Mouse (Mus musculus) layer of hippocampus, adult 9-11 months (tissue): ENCODE results near the gene Cyp2d22.
"Not testable (repeated sequence)": the region's sequence is repeated elsewhere in the genome, so short reads cannot be mapped to it uniquely, and the experiment has no call there.

Source experiments
- DNase-seq: peaks from one replicate; pipeline ENCODE4 v3.0.0; 2022

The Cyp2d22 gene

DNA sequence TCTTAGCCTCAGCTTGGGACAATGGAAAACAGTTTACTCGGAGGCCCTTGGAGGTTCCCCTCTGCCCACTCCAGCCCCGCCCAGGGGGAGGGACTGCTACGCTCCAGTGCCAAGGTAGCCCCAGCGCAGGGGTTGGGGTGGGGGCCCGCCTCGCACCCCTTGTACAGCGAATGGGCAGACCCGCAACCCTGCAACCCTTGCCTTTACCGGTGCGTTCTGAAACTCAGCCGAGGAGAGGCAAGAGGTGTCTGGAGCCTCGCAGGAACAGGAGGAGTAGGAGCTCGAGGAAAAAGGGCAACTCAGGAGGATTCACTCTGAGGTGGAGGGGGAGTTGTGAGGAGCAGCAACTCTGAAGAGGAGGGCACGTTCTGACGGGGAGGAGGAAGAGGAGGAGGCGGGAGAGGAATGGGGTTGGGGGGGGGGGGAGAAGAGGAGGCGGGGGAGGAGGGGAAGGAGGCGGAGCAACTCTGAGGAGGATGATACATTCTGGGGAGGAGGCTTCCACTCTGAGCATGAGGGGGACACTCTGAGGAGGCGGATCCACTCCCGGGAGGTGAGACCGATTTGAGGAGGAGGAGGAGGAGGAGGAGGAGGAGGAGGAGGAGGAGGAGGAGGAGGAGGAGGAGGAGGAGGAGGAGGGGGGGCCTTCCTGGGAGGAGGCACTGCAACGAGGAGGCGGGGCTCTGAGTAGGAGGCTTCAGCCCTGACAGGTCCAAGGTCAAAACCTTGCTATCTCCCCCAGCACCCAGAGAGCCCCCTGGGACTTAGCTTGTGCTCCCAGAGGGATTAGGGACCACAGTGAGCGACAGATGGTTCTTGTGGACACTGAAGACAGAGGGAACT is at the start of gene Cyp2d22:
TSS of gene Cyp2d22 (minus strand) at position 390 of the 843 bp plus-strand sequence.
- DNase-seq = no peak

DNA sequence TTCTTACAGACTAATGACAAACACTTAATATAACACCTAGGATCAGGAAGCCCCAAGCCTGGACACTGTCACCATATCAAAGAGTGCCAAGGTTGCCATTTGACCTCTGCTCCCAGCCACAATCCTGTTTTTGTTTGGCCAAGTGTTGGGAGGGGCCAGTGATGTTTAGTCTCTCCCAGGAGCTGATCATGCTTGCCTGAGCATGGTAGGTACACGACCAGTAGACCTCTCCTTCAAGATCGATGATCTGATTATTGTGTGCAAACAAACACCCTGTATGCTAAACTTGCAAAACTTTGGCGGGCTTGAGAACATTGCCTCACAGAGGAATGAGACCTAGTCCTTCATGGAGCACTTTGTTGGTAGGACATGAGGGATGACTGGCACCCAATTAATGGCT is 43.4 kb upstream of the Cyp2d22 start:
- no peak for DNase-seq

DNA sequence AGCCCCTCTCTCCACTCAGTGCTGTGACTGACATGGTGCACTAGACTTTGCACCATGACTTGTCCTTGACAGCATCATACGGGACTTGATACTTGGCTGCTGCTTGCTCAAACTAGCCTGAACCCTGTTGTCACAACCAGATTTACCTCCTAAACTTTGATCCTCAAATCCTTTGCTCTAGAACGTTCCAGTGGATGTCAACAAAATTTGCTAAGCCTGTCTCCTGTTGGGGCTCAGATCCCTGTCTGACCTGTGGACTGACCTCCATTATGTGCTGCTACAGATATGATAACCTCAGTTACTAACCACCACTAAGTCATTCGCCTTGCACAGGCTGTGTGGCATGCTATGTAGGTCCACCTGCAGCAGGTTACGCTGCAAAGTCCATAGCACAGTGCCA is 42.9 kb upstream of the Cyp2d22 start:
- DNase-seq = no peak

DNA sequence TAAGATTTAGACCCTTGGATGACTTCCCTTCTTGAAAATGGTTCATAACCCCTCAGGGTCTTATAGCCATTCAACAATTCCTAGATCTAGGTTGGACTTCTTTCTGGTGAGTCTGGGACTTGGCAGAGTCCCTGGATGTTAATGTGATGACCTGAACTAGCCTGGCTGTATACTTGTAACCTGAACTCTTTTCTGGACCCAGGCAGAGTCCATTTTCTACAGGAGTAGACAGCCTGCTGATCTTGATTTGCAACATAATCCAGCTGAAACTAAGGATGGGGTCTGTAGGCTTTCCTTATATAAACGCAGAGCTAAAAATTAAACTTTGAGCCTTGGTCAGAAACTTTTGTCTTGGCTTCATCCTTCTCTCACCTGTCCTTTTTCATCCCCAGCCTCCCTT is 38.6 kb upstream of the Cyp2d22 start:
- DNase-seq = no peak

DNA sequence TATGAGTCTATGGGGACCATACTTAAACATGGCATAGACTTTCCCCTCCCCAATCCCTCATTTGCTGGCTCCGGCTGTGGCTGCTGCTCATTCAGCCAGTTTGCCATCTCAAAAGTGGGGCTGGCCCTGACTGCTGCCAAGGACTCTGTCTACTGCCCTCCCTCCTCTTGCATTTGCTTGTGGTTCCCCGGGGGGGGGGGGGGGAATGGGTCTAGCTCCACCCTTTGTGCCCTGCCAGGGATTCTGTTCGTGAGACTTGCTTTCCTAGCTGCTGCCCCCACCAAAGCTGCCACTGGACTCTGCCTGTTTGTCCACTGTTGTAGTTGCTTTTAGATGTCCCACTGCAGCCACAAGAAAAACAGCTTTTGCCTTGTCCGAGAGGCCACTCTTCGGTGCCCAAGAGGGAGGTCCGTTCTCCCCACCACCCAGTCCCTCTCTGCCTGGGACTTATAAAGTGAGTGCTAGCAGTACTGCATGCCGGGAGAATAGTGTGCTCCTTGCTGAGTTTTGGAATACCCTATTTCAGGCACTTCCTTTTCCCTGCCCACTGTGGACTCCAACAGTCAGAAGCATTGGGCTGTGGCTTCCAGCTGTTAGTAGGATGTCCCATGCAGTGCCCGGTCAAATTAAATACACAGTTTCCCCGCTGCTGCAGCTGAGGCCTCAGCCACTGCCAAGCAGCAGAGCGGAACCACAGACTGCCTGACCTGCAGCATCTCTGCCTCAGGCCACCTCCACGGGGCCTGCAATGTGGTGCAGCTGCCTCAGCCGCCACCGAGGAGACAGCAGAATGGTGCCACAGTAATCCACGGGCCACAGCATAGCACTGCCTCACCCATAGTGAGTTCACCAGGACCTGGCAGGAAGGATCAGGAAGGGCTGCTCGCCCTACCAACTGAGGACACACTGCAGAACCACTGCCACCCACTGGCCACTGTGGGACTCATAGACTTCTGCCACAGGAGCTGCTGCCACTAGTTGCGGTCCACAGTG is 37.0 kb upstream of the Cyp2d22 start:
- peak; percentile 91 for DNase-seq

DNA sequence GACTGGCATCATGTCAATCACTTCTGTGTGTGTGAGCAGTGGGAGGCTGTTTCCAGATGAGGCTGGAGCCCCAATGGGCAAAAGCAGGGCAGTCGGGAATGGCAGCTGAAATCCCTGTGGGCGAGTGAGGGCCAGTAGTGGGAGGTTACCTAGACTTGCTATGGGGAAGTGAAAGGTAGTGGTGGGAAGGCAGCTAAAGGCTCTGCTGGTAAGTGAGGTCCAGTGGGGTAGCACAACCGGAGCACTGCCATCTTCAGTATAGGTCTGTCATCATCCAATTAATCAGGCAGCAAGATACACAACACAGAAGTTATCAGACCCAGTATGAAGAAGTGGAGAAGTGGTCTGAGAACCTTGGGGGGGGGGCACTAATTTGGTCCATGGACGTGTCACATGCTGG is 27.5 kb upstream of the Cyp2d22 start:
- no peak for DNase-seq

GRCm38 (mm10) chr15:82406981-82407380 is 26.9 kb upstream of the Cyp2d22 start, which contains the start of gene Cyp2d10:
TSS of gene Cyp2d10 (minus strand) at chr15:82407195.
- no peak for DNase-seq

- no peak for DNase-seq
Observed at GRCm38 (mm10) chr15:82404163-82404562, 24.1 kb upstream of the Cyp2d22 start.

DNA sequence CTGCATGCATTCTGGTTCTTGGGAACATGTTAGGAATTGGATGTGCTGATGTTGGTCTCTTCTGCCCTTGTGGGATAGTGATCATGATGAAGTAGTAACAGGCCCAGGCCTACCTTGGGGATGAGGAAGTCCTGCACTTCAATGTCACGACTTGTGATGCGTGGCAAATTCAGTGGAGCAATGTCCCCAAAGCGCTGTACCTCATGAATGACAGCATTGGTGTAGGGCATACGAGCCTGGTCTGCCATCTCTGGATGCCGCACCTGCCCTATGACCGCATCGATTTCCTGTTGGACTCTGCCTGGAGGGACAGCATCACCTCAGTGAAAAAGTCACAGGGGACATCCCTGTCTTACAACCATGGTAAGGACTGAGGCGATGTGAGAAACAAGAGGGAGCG is 23.5 kb upstream of the Cyp2d22 start:
- no peak for DNase-seq

GRCm38 (mm10) chr15:82402741-82403140 is 22.7 kb upstream of the Cyp2d22 start:
- no peak for DNase-seq

GRCm38 (mm10) chr15:82402106-82402505 is 22.0 kb upstream of the Cyp2d22 start:
- DNase-seq = no peak

- no peak for DNase-seq
Observed at GRCm38 (mm10) chr15:82401516-82401915, 21.5 kb upstream of the Cyp2d22 start.

- not testable (repeated sequence) for DNase-seq
Observed at GRCm38 (mm10) chr15:82395955-82396354, 15.9 kb upstream of the Cyp2d22 start.

DNA sequence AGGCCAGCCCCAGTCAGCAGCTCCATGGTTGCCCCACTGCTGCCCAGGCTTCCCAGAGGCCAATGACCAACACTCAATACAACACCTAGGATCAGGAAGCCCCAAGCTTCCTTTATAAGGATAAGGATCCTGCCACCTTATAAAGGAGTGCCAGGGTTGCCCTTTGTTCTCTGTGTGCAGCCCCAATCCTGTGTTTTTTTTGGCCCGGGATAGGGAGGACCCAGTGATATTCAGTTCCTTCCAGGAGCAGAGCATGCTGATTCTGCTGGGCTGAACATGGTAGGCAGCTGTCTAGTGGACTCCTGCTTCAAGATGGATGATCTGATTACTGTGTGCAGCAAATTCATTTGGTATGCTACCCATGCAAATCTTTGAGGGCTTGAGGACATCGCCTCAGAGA is 13.9 kb upstream of the Cyp2d22 start, which contains the start of gene Cyp2d11:
TSS of gene Cyp2d11 (minus strand) at position 101 of the 400 bp plus-strand sequence.
- not testable (repeated sequence) for DNase-seq

GRCm38 (mm10) chr15:82389916-82390315 is 9.9 kb upstream of the Cyp2d22 start:
- DNase-seq = not testable (repeated sequence)

- DNase-seq = no peak
Observed at GRCm38 (mm10) chr15:82385729-82386128, 5.7 kb upstream of the Cyp2d22 start.

DNA sequence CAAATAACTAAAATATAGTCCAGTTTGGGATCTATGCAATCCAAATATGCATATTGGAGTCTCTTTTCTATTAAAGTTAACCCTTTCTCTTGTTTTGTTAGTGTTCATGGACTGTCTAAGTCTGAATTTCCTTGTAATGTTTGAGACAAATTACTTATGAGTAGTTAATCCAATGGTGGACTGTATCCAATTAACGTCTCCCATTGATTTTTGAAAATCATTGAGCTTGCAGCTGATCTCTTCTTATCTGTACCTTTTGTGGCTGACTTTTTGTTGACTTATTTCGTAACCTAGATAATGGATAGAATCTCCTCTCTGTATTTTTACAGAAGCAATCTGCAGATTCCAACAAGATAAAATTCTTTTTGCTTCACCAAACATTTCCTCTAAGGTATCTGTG is 2.4 kb upstream of the Cyp2d22 start:
- DNase-seq = no peak

GRCm38 (mm10) chr15:82380714-82381062 is 628 bp upstream of the Cyp2d22 start:
- no peak for DNase-seq

DNA sequence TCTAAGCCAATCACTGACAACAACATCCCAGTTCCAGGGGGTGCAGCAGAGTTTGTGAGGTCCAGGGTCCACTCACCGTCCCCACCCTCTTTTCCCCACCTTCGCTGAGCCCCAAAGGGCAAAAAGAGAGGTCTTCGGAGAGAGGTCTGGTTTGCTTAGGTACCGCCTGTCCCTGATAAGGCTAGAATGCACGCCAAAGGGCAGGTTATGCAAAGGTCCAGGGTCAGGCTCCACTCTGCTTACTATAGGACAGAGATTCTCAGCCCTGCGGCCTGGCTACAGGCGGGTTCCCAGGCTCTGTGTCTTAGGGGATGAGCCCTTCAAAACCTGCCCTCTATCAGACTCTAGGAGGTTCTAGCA is 569 bp downstream of the Cyp2d22 start:
- DNase-seq = no peak

- no peak for DNase-seq
Observed at GRCm38 (mm10) chr15:82378261-82379180, 1.5 kb downstream of the Cyp2d22 start.

DNA sequence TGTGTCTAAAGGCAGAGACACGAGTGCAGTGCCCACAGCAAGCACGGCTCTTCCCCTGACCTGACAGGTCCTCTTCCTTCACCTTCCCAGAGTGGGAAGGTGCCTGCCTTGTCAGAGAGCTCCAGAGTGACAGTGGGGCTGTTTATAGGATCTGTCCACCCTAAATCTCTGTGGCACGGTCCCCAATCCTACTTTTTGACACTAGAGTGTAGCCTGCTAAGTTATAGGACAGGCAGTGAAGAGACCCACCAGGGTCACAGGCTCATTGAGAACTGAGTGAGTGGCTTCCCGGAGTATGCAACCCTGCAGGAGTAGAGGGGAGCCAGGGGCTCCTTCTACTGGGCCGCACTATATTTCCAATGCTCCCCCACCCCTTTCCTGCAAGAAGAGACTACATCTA is 2.4 kb downstream of the Cyp2d22 start:
- no peak for DNase-seq

DNA sequence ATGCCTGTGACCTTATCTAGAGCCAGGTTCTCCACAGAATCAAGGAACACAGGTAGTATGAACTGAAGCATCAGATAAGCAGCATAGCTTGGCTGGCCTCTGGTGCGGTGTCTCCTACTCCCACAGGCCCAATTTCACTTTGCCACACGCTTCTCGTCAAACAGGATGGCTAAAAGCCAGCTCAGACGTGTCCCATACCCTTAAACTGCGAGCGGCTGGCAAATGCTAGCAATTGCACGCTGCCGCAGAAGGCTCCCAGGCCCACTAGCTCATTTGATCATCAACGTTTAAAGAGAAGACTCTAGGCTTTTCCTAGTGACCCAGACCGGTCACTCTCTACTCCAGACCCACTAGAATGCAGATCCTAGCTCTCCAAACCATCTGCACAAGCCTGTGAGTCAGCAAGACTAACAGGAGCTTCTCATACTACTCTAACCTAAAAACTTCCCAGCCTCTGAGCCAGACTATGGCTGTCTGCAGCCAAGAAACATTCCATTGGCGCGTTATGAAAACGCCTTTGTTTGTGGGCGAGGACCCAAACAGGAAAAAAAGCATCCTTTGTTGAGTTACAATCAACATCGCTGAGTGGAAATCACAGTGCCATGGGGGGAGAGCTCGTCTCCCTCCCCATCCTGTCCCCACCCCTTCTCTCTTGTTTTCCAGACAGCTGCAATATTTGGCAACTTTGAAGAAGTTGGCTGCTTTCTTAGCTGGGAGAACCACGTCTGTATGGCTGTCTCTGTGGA is 3.5 kb downstream of the Cyp2d22 start:
- peak; percentile 84 for DNase-seq
